Mouse (Mus musculus) T-helper 17 cell (primary cell): ENCODE results near the gene Mettl1.

ENCODE experiments used
- in situ Hi-C, 2 experiments: fragments of 300-600 bp; cut with MboI, MseI; formaldehyde crosslinking; loops; 1 replicate in 1 of 2; 2 replicates in 1 of 2; pipeline ENCODE4 v1.15.1; 2025; ENCODE audit warnings: high pct_unique_total_duplicates in 2 of 2

Gene Mettl1

DNA sequence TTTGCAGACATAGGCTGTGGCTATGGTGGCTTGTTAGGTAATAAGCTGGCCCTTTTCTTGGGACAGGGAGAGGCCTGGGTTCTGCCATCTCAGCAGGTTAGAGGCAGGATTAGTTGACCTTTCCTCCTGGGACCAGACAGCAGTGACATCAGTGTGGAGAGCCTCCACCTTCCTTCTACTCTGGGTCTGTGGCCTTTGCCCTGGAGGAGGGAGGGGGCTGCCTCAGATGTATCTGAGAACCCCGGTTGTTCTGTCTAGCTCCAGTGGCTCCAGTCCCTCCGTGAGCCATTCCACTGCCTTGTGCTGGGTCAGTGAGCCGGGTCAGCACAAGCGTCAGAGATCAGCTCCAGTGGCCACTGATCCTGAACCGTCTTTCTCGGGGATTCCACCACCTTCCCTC lies 2.0 kb downstream of the Mettl1 start:
- in situ Hi-C loops: no loop called here

DNA sequence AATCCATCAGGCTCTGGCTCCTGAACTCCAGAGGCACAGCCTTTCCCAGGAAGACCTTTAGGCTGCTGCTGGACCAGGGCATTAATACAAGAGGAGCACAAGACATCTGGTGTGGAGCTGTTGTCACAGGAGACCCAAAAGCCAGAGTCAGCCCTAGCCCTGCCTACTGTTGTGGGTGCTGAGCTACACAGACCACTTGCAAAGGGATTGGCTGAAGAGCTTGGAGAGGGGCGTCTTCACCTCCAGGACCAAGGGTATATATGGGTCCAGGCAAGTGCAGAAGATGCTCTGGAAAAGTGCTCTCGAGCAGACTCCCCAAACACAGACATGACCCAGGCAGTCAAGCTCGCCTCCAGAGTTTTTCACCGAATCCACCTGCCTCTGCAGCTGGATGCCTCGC lies 6.7 kb downstream of the Mettl1 start, which contains the start of gene Cyp27b1:
TSS of gene Cyp27b1 (plus strand) at position 297 of the 400 bp plus-strand sequence.
- in situ Hi-C loops: no loop called here

DNA sequence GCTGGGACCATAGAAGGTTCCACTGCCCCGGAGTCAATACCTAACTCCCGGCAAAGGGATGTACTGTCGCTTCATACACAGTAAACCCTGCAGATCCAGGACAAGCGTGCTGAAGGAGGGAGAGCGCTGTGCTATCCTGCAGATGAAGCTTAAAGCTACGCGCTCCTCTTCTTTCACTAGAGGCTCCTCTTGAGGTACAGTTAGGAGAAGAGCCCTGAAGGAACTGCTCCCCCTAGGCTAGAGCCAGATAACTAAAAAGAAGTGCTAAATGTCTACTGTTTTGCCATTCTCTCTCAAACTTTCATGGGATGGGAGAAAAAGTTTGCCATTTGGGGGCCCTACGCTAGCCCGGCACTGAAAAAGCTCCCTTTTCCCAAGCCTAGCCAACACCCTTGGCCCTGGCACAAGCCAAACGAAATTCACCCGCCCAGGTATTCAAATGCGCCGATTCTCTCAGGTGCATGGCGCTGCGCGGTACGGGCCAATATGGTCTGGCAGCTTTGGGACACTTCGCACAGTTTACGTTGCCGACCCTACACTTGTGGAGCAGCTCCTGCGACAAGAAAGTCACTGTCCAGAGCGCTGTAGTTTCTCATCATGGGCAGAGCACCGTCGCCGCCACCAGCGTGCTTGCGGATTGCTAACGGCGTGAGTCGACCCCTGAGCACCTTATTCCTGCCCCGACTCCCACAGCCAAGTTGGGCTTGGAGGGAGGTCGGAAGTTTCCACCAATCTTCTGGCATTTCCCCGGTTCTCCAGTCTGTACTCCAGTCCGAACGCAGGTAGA lies 7.6 kb downstream of the Mettl1 start:
- in situ Hi-C loops: no loop called here

DNA sequence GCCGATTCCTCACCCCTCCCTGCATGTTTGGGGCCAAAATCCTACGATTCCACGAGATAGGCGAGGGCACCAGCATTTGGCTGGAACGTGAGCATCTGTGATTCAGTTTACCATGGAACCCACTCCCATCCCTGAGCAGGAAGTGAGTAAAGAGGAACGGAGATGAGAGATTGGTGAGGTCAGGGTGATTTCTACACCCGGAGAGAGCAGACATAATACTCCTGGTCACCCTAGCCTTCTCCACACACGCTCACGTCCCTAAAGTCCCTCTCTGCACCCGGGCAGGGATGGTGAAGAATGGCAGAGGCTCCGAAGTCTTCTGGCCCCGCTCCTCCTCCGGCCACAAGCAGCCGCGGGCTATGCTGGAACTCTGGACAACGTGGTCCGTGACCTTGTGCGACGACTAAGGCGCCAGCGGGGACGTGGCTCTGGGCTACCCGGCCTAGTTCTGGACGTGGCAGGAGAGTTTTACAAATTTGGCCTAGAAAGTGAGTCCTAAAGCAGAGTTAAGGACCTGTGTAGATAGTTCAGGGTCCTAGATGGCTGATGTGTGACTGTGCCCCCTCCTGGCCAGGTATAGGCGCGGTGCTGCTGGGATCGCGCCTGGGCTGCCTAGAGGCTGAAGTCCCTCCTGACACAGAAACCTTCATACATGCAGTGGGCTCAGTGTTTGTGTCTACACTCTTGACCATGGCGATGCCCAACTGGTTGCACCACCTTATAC lies 8.3 kb downstream of the Mettl1 start:
- in situ Hi-C loops: no loop called here

DNA sequence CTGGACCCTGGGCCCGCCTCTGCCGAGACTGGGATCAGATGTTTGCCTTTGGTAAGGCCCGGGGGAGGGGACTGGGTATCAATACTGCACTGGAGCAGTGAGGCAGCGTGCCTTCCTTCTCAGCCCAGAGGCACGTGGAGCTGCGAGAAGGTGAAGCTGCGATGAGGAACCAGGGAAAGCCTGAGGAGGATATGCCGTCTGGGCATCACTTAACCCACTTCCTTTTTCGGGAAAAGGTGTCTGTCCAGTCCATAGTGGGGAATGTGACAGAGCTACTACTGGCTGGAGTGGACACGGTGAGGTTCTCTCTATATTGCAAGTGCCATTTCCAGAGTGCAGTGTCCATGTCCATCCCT lies 8.9 kb downstream of the Mettl1 start:
- in situ Hi-C loops: no loop called here

DNA sequence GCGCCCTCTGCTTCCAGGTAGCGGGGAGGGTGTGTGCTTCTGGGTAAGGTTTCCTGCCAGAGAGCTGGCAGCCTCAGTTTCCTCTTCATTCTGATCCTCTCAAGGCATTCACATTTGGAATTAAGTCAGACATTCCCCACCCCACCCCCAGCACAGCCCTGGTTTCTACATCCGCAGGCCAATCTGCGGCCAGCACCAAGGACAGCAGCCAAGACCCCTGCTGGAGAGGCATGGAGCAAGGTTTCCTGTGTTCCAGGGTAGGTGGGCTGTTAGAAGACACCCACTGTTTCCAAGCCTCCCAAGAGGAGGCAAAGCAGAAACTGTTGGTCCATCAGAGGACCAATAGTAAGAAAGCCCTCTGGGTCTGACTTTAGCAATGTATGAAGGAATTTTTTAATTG lies 13.4 kb downstream of the Mettl1 start:
- in situ Hi-C loops: no loop called here

DNA sequence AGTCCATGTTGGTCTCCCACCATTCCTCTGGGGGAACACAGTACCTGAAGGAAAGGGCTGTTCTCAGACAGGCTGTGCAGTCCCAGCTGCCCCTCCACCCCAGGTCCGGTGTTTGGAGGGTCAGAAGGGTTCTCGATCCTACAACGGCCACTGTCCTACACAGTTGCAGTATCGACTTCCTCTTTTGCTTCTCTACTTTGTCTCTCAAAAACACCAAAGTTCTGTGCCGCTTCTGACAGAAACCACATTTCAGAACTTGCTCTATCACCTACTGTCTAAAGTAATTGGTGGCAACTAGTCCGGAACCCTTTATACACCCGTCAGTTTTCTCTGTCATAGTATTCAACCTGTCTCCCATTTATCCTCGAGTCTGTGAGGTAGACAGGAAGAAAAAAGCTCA lies 14.2 kb downstream of the Mettl1 start:
- in situ Hi-C loops: no loop called here

DNA sequence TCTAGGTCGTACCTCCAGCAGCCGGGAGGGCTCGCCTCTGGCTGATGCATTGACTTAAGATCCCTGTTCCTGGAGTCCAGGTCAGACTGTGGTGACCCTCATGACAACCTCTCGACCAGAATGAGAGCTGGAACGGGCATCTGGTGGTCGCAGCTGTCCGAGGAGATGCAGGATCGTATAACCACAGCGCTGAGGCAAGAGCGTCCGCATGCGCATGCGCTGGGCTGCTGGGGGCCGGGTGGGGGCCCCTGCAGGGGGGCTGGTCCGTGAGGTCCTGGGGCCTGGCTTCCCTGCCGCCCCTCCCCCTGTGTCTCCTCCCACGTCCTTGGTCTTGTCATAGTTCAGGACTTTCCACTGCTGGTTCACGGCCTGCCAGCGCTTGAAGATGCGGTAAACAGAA lies 15.3 kb downstream of the Mettl1 start:
- in situ Hi-C loops: no loop called here

DNA sequence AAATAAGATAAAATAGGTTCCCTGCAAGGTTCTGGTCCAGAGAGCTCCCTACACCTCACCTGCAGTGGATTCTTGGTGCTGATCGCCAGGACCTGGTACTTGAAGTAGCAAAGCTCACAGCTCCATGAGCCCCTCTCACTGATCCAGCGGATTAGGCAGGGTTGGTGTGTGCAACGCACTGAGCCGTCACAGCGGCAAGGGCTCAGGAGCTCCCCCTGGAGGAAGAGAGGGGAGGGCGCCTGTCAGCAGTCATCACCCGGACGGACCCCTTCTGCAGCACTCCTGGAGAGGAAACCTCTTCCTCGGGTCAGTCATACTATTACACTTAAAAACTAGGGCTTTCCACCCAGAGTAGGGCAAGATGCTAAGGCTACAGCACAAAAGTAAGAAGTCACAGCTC lies 16.9 kb downstream of the Mettl1 start:
- in situ Hi-C loops: no loop called here

DNA sequence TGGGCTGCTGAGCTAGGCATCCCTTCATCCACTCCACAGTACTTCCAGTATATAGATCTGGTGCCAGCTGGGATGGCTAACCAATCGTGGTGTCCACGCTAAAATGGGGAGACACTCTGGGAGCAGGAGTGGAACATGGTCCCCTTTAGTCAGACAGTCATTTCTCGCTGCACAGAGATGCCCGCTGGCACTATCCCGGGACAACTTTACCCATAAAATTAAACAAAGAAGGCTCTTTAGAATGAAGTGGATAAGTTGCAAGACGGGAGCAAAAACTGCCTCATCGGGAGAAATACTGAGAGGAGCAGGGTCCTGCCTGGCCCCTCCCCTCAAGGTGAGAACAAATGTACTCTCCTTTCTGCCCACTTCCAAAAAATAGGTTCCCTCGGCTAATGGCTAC lies 17.5 kb downstream of the Mettl1 start:
- in situ Hi-C loops: no loop called here

DNA sequence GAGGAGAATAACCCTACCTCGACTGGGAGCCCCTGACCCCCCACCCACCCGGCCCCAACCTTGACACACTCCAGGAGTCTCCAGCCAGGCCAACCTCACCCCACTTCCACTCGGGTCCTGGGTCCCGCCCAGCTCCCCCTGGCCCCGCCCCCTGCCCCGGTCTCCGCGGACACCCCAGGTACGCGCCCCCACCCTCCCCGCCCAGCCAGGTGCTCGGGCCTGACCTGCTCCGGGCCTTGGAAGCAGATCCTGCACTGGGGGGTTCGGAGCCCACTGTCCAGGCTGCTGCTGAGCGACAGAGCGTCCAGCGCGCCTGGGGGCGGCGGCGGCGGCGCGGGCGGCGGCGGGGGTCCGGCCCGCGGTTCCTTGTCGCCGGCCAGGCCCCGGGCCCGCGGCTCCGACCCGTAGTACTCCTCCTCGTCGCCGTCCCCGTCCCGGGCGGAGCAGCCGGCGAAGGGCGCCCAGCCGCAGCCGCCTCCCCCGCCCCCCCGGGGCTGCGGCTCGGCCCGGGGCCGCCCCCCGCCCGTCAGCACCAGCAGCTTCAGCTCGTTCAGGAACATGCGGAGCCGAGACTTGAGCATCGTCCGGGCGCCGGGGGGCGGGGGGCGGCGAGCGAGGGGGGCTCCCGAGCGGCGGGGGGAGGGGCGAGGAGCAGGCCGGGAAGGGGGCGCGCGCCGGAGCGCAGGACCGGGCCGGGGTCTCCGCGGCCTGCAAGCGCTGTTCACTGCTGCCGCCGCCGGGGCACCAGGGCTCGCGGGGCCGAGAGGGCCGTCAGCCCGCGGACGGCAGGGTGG lies 18.2 kb downstream of the Mettl1 start:
- in situ Hi-C loops: no loop called here

DNA sequence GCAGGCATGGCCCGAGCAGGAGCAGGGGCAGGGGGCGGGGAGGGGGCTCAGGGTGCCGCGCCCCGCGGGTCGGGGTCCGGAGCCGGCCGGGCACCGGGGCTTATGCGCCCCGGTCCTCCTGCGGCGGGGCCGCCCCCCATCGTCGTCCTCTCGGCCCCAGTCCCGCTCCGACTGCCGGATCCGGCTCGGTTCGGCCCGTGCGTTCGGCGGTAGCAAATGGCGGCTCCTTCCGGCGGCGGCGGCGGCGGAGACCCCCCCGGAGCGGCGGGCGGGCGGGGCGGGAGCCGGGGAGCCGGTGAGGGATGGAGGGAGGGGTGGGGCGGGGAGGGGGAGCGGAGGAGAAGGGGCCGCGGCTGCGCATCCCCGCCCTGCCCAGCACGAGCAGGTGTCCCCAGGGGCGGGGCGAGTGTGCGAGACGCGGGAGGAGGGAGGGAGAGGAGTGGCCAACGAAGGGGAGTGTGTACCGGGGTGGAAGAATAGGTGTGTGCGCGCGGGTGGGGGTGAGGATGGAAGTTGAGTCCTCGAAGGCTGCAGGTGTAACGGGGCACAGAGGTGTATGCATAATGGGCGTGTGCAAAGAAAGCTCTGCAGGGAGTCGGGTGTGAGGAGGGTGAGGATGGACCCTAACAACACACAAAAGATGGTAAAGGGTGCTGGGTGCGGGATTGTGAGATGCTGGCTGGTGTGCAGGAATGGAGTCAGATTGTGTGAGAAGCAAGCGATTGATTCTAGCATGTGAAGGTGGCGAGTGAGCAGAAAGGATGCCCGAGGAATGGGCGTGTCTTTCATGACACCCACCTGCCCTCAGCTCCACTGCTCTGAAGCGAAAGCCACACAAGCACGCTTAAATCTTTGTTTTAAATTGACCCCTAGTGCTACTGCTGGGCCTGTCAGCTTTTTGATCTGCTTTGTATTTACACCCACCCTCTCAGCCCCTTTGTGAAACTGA lies 19.0 kb downstream of the Mettl1 start, which contains the start of gene March9:
TSS of gene March9 (minus strand) at position 217 of the 949 bp plus-strand sequence.
- in situ Hi-C loops: loop anchor here in 1 of 2 experiments (10.0 kb wide), 1 partner anchor 615 kb away; no protein-coding TSS in a partner anchor

DNA sequence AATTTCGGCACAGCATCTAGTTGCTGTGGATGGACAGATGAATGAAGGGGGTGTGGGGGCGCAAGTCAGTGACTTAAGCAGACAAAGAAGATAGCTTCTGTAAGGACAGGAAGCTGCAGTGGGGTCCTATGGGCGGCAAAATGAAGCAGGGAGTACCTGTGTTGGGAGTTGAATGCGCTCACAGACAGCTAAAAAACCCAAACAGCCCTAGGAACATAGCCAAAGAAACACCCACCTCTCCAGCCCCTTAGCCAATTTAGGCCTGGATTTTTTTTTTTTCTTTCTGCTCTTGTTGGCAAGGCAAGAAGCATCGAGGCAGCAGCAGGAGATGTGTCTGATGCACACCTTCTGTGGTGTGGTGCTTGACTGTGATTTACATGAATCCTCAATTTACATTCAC lies 19.9 kb downstream of the Mettl1 start:
- in situ Hi-C loops: loop anchor here in 1 of 2 experiments (10.0 kb wide), 1 partner anchor 614 kb away; no protein-coding TSS in a partner anchor

DNA sequence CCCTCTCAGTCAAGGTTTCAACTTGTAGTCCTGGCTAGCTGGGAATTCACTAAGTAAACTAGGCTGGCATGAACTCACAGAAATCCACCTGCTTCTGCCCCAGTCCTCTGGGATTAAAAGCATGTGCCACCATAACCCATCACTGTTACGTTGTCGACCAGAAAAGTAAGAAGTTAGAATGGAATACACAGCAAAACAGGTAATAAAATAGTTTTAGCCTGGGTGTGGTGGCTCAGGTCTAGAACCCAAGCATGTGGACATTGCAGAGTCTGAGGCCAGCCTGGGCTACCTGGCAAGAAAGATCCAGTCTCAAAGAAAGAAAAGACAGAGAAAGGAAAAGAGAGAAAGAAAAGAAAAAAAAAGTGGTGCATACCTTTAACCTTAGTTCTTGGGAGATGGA lies 20.3 kb downstream of the Mettl1 start:
- in situ Hi-C loops: loop anchor here in 1 of 2 experiments (10.0 kb wide), 1 partner anchor 613 kb away; no protein-coding TSS in a partner anchor

DNA sequence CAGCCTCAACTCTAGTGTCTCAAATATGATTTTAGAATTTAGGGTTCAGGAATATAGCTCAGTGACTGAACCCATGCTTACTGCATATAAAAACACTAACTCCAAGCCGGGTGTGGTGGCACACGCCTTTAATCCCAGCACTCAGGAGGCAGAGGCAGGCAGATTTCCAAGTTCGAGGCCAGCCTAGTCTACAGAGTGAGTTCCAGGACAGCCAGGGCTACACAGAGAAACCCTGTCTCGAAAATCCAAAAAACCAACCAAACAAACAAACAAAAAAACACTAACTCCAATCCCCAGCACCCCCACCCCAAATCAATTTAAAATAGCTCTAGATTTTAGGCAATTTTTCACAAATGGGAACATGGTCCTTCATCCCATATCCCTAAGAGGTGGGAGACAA lies 20.9 kb downstream of the Mettl1 start:
- in situ Hi-C loops: loop anchor here in 1 of 2 experiments (10.0 kb wide), 1 partner anchor 613 kb away; no protein-coding TSS in a partner anchor

DNA sequence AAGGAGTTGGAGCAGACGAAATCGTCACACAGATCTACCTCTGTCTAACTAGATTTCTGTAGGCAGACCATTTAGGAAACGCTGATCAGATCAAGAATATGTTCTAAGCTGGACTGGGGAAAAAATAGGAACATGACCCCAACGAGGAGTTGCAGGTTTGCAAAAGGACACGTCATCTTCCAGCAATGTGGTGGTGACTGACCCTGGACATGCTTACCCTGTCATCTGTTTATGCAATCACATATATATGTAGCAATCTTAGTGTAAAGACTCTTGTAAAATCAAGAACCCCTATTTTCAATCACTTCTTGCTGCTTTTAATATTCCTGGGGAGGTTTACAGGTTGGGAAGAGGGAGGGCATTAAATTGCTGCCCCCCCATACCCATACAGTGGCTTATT lies 21.3 kb downstream of the Mettl1 start:
- in situ Hi-C loops: loop anchor here in 1 of 2 experiments (10.0 kb wide), 1 partner anchor 612 kb away; no protein-coding TSS in a partner anchor

DNA sequence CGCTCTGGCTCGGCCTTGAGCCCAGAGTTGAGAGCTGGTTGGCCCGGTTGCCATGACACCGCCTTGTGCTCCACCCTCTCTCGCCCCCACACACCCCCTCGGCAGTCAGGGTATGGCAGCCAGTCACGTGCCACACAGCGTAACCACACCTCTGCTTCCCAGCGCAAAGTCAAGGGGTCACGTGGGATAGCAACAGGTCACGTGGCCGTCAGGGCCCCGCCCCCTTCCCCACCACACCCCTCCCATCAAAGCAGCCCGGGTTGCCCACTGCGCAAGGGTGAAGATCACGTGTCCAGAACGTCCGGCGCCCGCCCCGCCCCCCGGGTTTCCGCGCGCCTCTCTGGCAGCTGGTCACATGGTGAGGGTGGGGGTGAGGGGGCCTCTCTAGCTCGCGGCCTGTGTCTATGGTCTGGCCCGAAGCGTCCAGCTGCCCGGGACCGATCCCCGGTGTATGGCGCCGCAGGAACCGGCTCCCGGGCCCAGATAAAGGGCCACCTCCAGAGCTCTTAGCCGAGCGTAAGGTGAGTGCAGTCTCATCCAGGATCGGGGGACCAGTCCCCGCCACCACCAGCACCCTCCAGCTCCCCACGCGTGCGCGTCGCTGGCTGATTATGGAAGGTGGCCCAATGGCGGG lies 22.1 kb downstream of the Mettl1 start, which contains the start of gene Cdk4:
TSS of gene Cdk4 (plus strand) at position 296 of the 634 bp plus-strand sequence.
- in situ Hi-C loops: loop anchor here in 1 of 2 experiments (10.0 kb wide), 1 partner anchor 611 kb away; no protein-coding TSS in a partner anchor

DNA sequence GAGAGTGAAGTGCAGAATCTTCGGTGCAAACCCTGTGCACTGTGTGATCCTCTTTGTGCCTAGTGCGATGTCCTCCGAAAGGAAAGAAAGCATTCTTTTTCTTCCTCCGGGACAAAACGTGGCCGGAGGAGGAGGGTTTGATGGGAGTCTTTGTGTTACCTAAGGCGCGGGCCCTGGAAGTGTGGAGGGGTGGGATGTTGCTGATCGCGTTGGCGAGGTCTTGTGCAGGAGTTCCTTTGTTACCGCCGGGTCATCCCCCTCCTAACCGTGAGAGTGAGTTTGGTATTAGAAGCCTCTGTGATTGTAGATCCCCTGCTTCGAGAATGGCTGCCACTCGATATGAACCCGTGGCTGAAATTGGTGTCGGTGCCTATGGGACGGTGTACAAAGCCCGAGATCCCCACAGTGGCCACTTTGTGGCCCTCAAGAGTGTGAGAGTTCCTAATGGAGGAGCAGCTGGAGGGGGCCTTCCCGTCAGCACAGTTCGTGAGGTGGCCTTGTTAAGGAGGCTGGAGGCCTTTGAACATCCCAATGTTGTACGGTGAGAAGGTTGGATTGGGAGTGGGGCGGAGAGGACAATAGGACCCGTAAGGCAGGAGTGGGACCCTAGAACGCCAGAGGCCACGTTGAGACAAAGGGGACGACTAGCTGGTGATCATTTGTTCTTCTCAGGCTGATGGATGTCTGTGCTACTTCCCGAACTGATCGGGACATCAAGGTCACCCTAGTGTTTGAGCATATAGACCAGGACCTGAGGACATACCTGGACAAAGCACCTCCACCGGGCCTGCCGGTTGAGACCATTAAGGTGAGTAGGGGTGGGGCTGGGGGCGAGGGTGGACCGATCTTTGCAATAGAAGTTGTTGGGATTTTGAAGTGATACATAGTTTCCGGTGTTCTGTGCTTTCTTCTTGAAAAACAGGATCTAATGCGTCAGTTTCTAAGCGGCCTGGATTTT lies 23.0 kb downstream of the Mettl1 start:
- in situ Hi-C loops: loop anchor here in 1 of 2 experiments (10.0 kb wide), 1 partner anchor 611 kb away; no protein-coding TSS in a partner anchor

DNA sequence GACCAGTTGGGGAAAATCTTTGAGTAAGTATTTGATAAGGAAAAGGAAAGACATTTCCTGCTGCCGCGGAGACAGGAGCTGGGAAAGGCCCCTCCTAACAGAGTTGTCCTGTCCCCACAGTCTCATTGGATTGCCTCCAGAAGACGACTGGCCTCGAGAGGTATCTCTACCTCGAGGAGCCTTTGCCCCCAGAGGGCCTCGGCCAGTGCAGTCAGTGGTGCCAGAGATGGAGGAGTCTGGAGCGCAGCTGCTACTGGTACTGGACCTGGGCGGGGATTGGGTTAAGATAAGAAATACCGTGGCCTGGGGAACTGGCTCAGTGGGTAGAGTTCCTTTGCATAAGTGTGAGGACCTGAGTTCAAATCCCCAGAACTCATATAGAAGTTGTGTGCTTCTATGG lies 24.8 kb downstream of the Mettl1 start:
- in situ Hi-C loops: loop anchor here in 1 of 2 experiments (10.0 kb wide), 1 partner anchor 609 kb away; no protein-coding TSS in a partner anchor
